Mouse (Mus musculus): ENCODE measurements around the gene Aanat.

DNA sequence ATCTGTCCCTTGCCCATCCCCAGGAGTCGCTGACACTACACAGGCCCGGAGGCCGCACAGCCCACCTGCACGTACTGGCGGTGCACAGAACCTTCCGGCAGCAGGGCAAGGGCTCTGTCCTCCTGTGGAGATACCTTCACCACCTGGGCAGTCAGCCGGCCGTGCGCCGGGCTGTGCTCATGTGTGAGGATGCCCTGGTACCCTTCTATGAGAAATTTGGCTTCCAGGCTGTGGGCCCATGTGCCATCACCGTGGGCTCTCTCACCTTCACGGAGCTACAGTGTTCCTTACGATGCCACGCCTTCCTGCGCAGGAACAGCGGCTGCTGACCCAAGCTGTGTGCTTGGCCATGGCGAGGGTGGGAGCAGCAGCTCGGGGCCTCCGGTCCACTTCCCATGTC, 10.5 kb downstream of the Aanat start:
- TF ChIP-seq MEF2A (IDR thresholded peaks at IDR 0.05; ENCODE audit: extremely low read depth, insufficient replicate concordance, low read depth, low read length, poor library complexity, severe bottlenecking) (no peak), MAFK (IDR thresholded peaks at IDR 0.05; ENCODE audit: borderline replicate concordance, low read depth, low read length) (no peak), HCFC1 (IDR thresholded peaks at IDR 0.05; ENCODE audit: low read depth, low read length) (no peak)
